27 mouse cellular contexts compared by ENCODE assay signal in genomic region chr10:66990506-66990905, GRCm38 (mm10).
A peak's percentile ranks its signal among the peaks of the same experiment; 100 is the strongest.
DNase-seq lines count a peak whose midpoint lies in the region; ATAC-seq and TF ChIP-seq lines count a peak whose summit lies in the region.
"Had no signal": no experiment of that assay in that cellular context is flagged by ENCODE, and none has a peak within 500 bp of the region (broad histone marks: within the 10 kb centered on the region; RNA-seq: fewer than 3 reads in every experiment).

No protein-coding gene starts in this region.

- H3K4me2 ChIP-seq in lung, embryonic 16.5 days (ENCODE audit: low read depth, low read length), result no peak overlapping the region
- no peak overlapping the region for H3K4me2 ChIP-seq in stomach, embryonic 16.5 days (ENCODE audit: low read depth, low read length)
- H3K4me2 ChIP-seq: embryonic facial prominence, embryonic 15.5 days; forebrain, embryonic 13.5 days; heart, embryonic 15.5 days; hindbrain, embryonic 13.5 days; limb, embryonic 12.5 days; liver, embryonic 15.5 days had no signal

- ATAC-seq in lung, embryonic 16.5 days (ENCODE audit: low read depth), result peak; percentile 91
- peak; percentile 60; the same call in 1 of the 2 replicates for ATAC-seq in stomach, embryonic 16.5 days (ENCODE audit: insufficient read depth, low FRiP score)
- ATAC-seq: forebrain, embryonic 13.5 days; intestine, embryonic 16.5 days had no signal

- H3K9ac ChIP-seq in ES-Bruce4 (ENCODE audit: low read depth, poor library complexity, severe bottlenecking), result no peak overlapping the region
- H3K9ac ChIP-seq in lung, embryonic 16.5 days (ENCODE audit: low read length), result no peak overlapping the region
- no peak overlapping the region for H3K9ac ChIP-seq in stomach, embryonic 16.5 days (ENCODE audit: low read length)
- H3K9ac ChIP-seq: embryonic facial prominence, embryonic 15.5 days; forebrain, embryonic 13.5 days; heart, embryonic 15.5 days; hindbrain, embryonic 13.5 days; limb, embryonic 12.5 days; liver, embryonic 15.5 days had no signal

- no peak for TF ChIP-seq CTCF in ES-Bruce4 (IDR thresholded peaks at IDR 0.05; ENCODE audit: low read depth, low read length)

- no peak overlapping the region for H3K4me3 ChIP-seq in ES-Bruce4 (ENCODE audit: low read depth, low read length)
- no peak overlapping the region for H3K4me3 ChIP-seq in lung, embryonic 16.5 days (ENCODE audit: low read length)
- H3K4me3 ChIP-seq in stomach, embryonic 16.5 days (replicated peaks; ENCODE audit: low read length), result no peak overlapping the region
- H3K4me3 ChIP-seq: embryonic facial prominence, embryonic 15.5 days; forebrain, embryonic 13.5 days; heart, embryonic 10.5 days; heart, embryonic 15.5 days; hindbrain, embryonic 13.5 days; left cerebral cortex, adult 2 months; limb, embryonic 12.5 days; liver, embryonic 15.5 days had no signal

- H3K27ac ChIP-seq in ES-Bruce4 (ENCODE audit: insufficient read depth, low read length), result no peak overlapping the region
- H3K27ac ChIP-seq in lung, embryonic 16.5 days (ENCODE audit: low read length), result no peak overlapping the region
- peak overlapping the region; percentile 8; the same call in 1 of the 2 replicates for H3K27ac ChIP-seq in stomach, embryonic 16.5 days (ENCODE audit: low read length)
- H3K27ac ChIP-seq: embryonic facial prominence, embryonic 15.5 days; forebrain, embryonic 13.5 days; heart, embryonic 10.5 days; heart, embryonic 15.5 days; hindbrain, embryonic 13.5 days; left cerebral cortex, adult 2 months; limb, embryonic 12.5 days; liver, embryonic 15.5 days had no signal

- 52% methylated on average over 3 of the region's 3 CpGs for WGBS in lung, embryonic 16.5 days
- 69% methylated on average over 3 of the region's 3 CpGs for WGBS in stomach, embryonic 16.5 days

- no peaks in the 10 kb centered on the region for H3K36me3 ChIP-seq in ES-Bruce4 (ENCODE audit: control insufficient read depth, insufficient read depth, low read length, poor library complexity, severe bottlenecking)
- no peaks in the 10 kb centered on the region for H3K36me3 ChIP-seq in lung, embryonic 16.5 days (ENCODE audit: control insufficient read depth, insufficient read depth, low read length)
- H3K36me3 ChIP-seq in stomach, embryonic 16.5 days (ENCODE audit: control insufficient read depth, insufficient read depth, low read length), result no peaks in the 10 kb centered on the region
- H3K36me3 ChIP-seq: embryonic facial prominence, embryonic 15.5 days; heart, embryonic 15.5 days; hindbrain, embryonic 13.5 days; limb, embryonic 12.5 days; liver, embryonic 15.5 days had no signal

- TF ChIP-seq POLR2A in ES-Bruce4 (IDR thresholded peaks at IDR 0.05; ENCODE audit: insufficient read depth, low read length), result no peak

- no peaks in the 10 kb centered on the region for H3K27me3 ChIP-seq in ES-Bruce4 (ENCODE audit: control insufficient read depth, insufficient read depth, low read length, poor library complexity, severe bottlenecking)
- H3K27me3 ChIP-seq in lung, embryonic 16.5 days (ENCODE audit: control insufficient read depth, insufficient read depth, low read depth, low read length), result no peaks in the 10 kb centered on the region
- H3K27me3 ChIP-seq in stomach, embryonic 16.5 days (ENCODE audit: control insufficient read depth, insufficient read depth, low read length), result no peaks in the 10 kb centered on the region
- H3K27me3 ChIP-seq: embryonic facial prominence, embryonic 15.5 days; forebrain, embryonic 13.5 days; heart, embryonic 15.5 days; hindbrain, embryonic 13.5 days; limb, embryonic 12.5 days; liver, embryonic 15.5 days had no signal

- TF ChIP-seq EP300 in ES-Bruce4 (IDR thresholded peaks at IDR 0.05; ENCODE audit: insufficient read depth, low read depth, low read length), result 0 out of 2 replicates have a peak, but pooled peaks have one; percentile 25

- H3K4me1 ChIP-seq in ES-Bruce4 (ENCODE audit: control insufficient read depth, insufficient read depth, low read length), result peaks cover 4% of the 10 kb centered on the region
- peaks cover 10% of the 10 kb centered on the region for H3K4me1 ChIP-seq in lung, embryonic 16.5 days (replicated peaks; ENCODE audit: control insufficient read depth, insufficient read depth, low read length)
- peaks cover 8% of the 10 kb centered on the region; the same call in 1 of the 2 replicates for H3K4me1 ChIP-seq in stomach, embryonic 16.5 days (ENCODE audit: control insufficient read depth, insufficient read depth, low read length)
- H3K4me1 ChIP-seq: liver, embryonic 15.5 days had no signal

- peak; percentile 27 for DNase-seq in ZHBTc4 (ENCODE audit: low read depth, low spot score)
- DNase-seq in urinary bladder, postnatal 4 days (ENCODE audit: low spot score in 2 of 2), result no peak
- DNase-seq in c-Kit-positive CD71-positive TER-119-positive erythroid progenitor cells, embryonic 14.5 days (ENCODE audit: low spot score), result no peak
- DNase-seq in testis, postnatal 14 days (ENCODE audit: low spot score), result no peak
- DNase-seq: adrenal gland, adult 8-10 months; cerebellum, adult 11 months; cerebellum, adult 9-10 months; embryo, embryonic 11 days; gastrocnemius, postnatal 14 days; heart, postnatal 36 days; kidney, adult 8-10 months; kidney, postnatal 10 days; midbrain, embryonic 14.5 days; thymus, adult 18-20 months; thymus, postnatal 25 days had no signal

- H3K9me3 ChIP-seq in ES-Bruce4 (replicated peaks; ENCODE audit: control insufficient read depth, insufficient read depth, low read length, poor library complexity, severe bottlenecking), result peaks cover 18% of the 10 kb centered on the region
- H3K9me3 ChIP-seq in lung, embryonic 16.5 days (ENCODE audit: control insufficient read depth, low read length), result peaks cover 13% of the 10 kb centered on the region
- H3K9me3 ChIP-seq in stomach, embryonic 16.5 days (replicated peaks; ENCODE audit: control insufficient read depth, low read length), result peaks cover 14% of the 10 kb centered on the region
- H3K9me3 ChIP-seq: embryonic facial prominence, embryonic 15.5 days; heart, embryonic 15.5 days; hindbrain, embryonic 13.5 days; liver, embryonic 15.5 days had no signal
